Mouse (Mus musculus): ENCODE results near the gene Wbp4. TPM values are rescaled to one million over a fixed set of nuclear protein-coding genes. Genes with fewer than 3 reads are reported as not detected.

The Wbp4 gene
- total RNA-seq, 2 experiments from 2014 or later = 33.8 to 57.3 TPM

Other genes starting within 250 kb of the Wbp4 start
- not detected in 2 replicates for gene Zfp957, start 234.2 kb downstream of the Wbp4 start, total RNA-seq (2014; fragmentation: Nextera tagmentation)
- not detected in 2 replicates for gene Zfp957, start 234.2 kb downstream of the Wbp4 start, total RNA-seq (2017)
- 35.8 and 39.4 TPM in 2 replicates for gene Rgcc, start 179.9 kb downstream of the Wbp4 start, total RNA-seq (2014; fragmentation: Nextera tagmentation)
- 18.5 and 30.4 TPM in 2 replicates for gene Rgcc, start 179.9 kb downstream of the Wbp4 start, total RNA-seq (2017)
- 40.3 and 50.0 TPM in 2 replicates for gene Naa16, start 90.7 kb downstream of the Wbp4 start, total RNA-seq (2014; fragmentation: Nextera tagmentation)
- gene Naa16, start 90.7 kb downstream of the Wbp4 start, total RNA-seq (2017) = 34.0 and 47.1 TPM in 2 replicates
- gene Mtrf1, start 83.7 kb downstream of the Wbp4 start, total RNA-seq (2014; fragmentation: Nextera tagmentation) = 6.4 and 7.3 TPM in 2 replicates
- 14.6 and 16.8 TPM in 2 replicates for gene Mtrf1, start 83.7 kb downstream of the Wbp4 start, total RNA-seq (2017)
- gene Kbtbd7, start 55.0 kb downstream of the Wbp4 start, total RNA-seq (2014; fragmentation: Nextera tagmentation) = 3.7 and 5.7 TPM in 2 replicates
- gene Kbtbd7, start 55.0 kb downstream of the Wbp4 start, total RNA-seq (2017) = 9.7 and 10.5 TPM in 2 replicates
- gene Kbtbd6, start 29.7 kb downstream of the Wbp4 start, total RNA-seq (2014; fragmentation: Nextera tagmentation) = 3.3 and 4.0 TPM in 2 replicates
- 4.4 and 5.1 TPM in 2 replicates for gene Kbtbd6, start 29.7 kb downstream of the Wbp4 start, total RNA-seq (2017)
- gene Elf1, start 326 bp downstream of the Wbp4 start, total RNA-seq (2014; fragmentation: Nextera tagmentation) = 51.9 and 58.5 TPM in 2 replicates
- gene Elf1, start 326 bp downstream of the Wbp4 start, total RNA-seq (2017) = 111 and 178 TPM in 2 replicates
- 76.0 and 94.6 TPM in 2 replicates for gene Sugt1, start 106.2 kb upstream of the Wbp4 start, total RNA-seq (2014; fragmentation: Nextera tagmentation)
- 121 and 127 TPM in 2 replicates for gene Sugt1, start 106.2 kb upstream of the Wbp4 start, total RNA-seq (2017)
- gene Cnmd, start 180.7 kb upstream of the Wbp4 start, total RNA-seq (2014; fragmentation: Nextera tagmentation) = not detected in 2 replicates
- not detected in 2 replicates for gene Cnmd, start 180.7 kb upstream of the Wbp4 start, total RNA-seq (2017)

All from megakaryocyte-erythroid progenitor cell, adult 5-6 weeks (primary cell).